Mouse (Mus musculus) ES-Bruce4 (cell line): ENCODE results near the gene Lhfpl3.

Source experiments
- CTCF ChIP-seq: IDR thresholded peaks from one replicate; pipeline ENCODE4 v1.8.1; 2011; ENCODE audit warnings: low read depth, low read length
- POLR2A ChIP-seq: IDR thresholded peaks from one replicate; pipeline ENCODE4 v1.8.1; 2011; ENCODE audit warnings: low read length; ENCODE audit not compliant: insufficient read depth

GRCm38 (mm10) chr5:23165947-23166350 is 420.1 kb downstream of the Lhfpl3 start:
- TF ChIP-seq POLR2A (no peak), CTCF (no peak)
